Mouse (Mus musculus) erythroblast, embryonic 14.5 days (primary cell): ENCODE measurements around the gene Zfp764.
"Not testable (repeated sequence)": the region's sequence is repeated elsewhere in the genome, so short reads cannot be mapped to it uniquely, and the experiment has no call there.

ENCODE experiments used
- GATA1 ChIP-seq: IDR thresholded peaks from 2 replicates; pipeline ENCODE4 v1.6.1; 2012; ENCODE audit warnings: low read length, inconsistent platforms, mixed read lengths
- TAL1 ChIP-seq: IDR thresholded peaks from 3 replicates; pipeline ENCODE4 v1.6.1; 2012; ENCODE audit warnings: low read length, inconsistent platforms, mixed read lengths

DNA sequence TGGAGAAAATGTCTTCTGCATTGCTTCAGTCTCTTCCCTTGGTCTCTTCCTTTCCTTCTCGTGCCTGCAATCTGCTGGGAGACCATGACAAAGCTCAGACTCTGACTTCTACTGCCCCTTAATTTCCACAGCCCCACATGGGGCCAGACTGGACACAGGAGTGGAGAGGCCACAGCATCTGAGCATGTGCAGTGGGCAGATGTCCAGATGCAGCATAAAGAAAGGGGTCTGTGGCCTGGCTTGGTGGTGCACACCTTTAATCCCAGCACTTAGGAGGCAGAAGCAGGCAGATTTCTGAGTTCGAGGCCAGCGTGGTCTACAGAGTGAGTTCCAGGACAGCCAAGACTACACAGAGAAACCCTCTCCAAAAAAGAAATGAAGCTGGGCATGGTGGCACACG lies 21.1 kb downstream of the Zfp764 start:
- not testable (repeated sequence) for TF ChIP-seq GATA1, TAL1
